Mouse (Mus musculus): ENCODE measurements around the gene Engase. TPM values are rescaled to one million over a fixed set of nuclear protein-coding genes. Genes with fewer than 3 reads are reported as not detected.

The Engase gene
- polyA plus RNA-seq, 1 experiment: 5.1 TPM

DNA sequence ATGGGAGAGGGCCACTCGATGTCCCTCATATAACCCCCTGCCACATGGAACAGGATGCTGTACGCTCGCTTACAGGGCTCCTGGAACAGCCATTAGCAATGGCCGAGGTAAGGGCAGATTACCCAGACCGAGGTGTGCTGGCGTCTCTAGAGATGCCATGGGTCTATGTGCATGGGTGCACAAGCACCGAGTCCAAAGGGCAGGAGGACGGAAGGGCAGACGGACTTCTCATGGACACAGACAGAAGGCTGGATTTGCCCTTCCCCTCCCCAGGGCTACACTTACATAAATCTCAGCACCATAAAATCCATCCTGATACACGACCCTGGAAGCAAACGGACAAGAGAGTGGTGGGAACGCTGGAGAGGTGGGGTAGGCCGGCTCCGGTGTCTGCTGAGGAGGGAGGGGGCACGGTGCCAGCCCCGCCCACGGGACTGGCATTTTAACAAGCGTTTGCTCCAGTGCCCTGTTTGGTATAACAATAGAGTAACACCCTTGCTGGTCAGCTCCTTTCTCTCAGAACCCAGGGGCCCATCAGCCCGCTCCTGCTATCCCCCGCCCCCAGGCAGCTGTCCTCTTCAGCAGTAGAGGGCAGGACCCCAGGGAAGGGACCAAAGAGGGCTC, 19.5 kb downstream of the Engase start:
- Histone ChIP-seq H3K4me2 (ENCODE audit: low read depth) (no peak overlapping the region), H3K79me2 (ENCODE audit: control insufficient read depth, insufficient read depth) (no peaks in the 10 kb centered on the region), H3K36me3 (ENCODE audit: control insufficient read depth, insufficient read depth) (no peaks in the 10 kb centered on the region), H3K27me3 (ENCODE audit: control insufficient read depth, insufficient read depth, insufficient read length) (peaks cover 93% of the 10 kb centered on the region), H3ac (ENCODE audit: control insufficient read depth, insufficient read length) (no peak overlapping the region), H3K4me3 (no peak overlapping the region)
- no peak for TF ChIP-seq TCF12 (IDR thresholded peaks at IDR 0.05; ENCODE audit: insufficient read depth, poor library complexity, severe bottlenecking)
- TF ChIP-seq CEBPB (IDR thresholded peaks at IDR 0.05; ENCODE audit: insufficient read depth, poor library complexity, severe bottlenecking): no peak
- TF ChIP-seq REST (IDR thresholded peaks at IDR 0.05; ENCODE audit: insufficient read depth, insufficient read length): no peak
- TF ChIP-seq USF1 (IDR thresholded peaks at IDR 0.05; ENCODE audit: low read depth): no peak
- no peak for TF ChIP-seq SRF (IDR thresholded peaks at IDR 0.05; ENCODE audit: control insufficient read depth, insufficient read length, low read depth)
- TF ChIP-seq POLR2A (IDR thresholded peaks at IDR 0.05; ENCODE audit: insufficient read length, low read depth): no peak
- no peak for TF ChIP-seq MYOG (IDR thresholded peaks at IDR 0.05; ENCODE audit: control insufficient read depth in 1 of 3, insufficient read depth in 1 of 3, insufficient read length in 2 of 3, low read depth in 2 of 3)
- TF ChIP-seq POLR2AphosphoS2 (IDR thresholded peaks at IDR 0.05; ENCODE audit: insufficient read length, low read depth): no peak
- TF ChIP-seq MYOD1 (IDR thresholded peaks at IDR 0.05; ENCODE audit: control insufficient read depth in 1 of 3, insufficient read length in 2 of 3, low read depth in 2 of 3): no peak
- TF ChIP-seq E2F4 (IDR thresholded peaks at IDR 0.05; ENCODE audit: insufficient read depth): no peak
- TF ChIP-seq TCF3 (IDR thresholded peaks at IDR 0.05; ENCODE audit: insufficient read length, low read depth): no peak
- no peak for TF ChIP-seq MAX (IDR thresholded peaks at IDR 0.05; ENCODE audit: low read depth)

DNA sequence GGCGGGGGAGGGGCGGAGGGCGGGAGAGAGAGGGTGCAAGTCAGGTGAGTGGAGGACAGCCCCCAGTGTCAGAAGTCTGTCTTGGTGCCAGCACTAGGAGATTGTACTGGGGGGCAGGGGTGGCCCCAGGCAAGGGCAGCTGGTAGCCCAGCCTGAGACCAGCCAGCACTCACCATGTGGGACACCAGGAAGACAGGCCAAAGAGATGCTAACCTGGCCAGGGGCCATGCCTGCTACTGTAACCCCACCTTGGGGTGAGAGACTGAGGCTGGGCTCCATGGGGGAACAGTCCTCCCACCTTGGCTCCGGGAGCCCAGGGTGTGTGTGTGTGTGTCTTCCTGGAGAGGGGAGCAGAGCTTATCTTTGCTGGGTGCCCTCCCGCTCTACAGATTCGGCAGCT, 26.4 kb downstream of the Engase start:
- no peaks in the 10 kb centered on the region for H3K79me2 ChIP-seq (ENCODE audit: control insufficient read depth, insufficient read depth)
- no peak overlapping the region for H3ac ChIP-seq (ENCODE audit: control insufficient read depth, insufficient read length)
- H3K4me3 ChIP-seq: no peak overlapping the region
- TF ChIP-seq E2F4 (IDR thresholded peaks at IDR 0.05; ENCODE audit: insufficient read depth) (no peak), CEBPB (IDR thresholded peaks at IDR 0.05; ENCODE audit: insufficient read depth, poor library complexity, severe bottlenecking) (no peak), POLR2AphosphoS2 (IDR thresholded peaks at IDR 0.05; ENCODE audit: insufficient read length, low read depth) (no peak), POLR2A (IDR thresholded peaks at IDR 0.05; ENCODE audit: insufficient read length, low read depth) (no peak), MAX (IDR thresholded peaks at IDR 0.05; ENCODE audit: low read depth) (no peak), TCF12 (IDR thresholded peaks at IDR 0.05; ENCODE audit: insufficient read depth, poor library complexity, severe bottlenecking) (no peak), TCF3 (IDR thresholded peaks at IDR 0.05; ENCODE audit: insufficient read length, low read depth) (no peak), REST (IDR thresholded peaks at IDR 0.05; ENCODE audit: insufficient read depth, insufficient read length) (no peak), MYOD1 (IDR thresholded peaks at IDR 0.05; ENCODE audit: control insufficient read depth in 1 of 3, insufficient read length in 2 of 3, low read depth in 2 of 3) (no peak), USF1 (IDR thresholded peaks at IDR 0.05; ENCODE audit: low read depth) (no peak), SRF (IDR thresholded peaks at IDR 0.05; ENCODE audit: control insufficient read depth, insufficient read length, low read depth) (no peak), MYOG (IDR thresholded peaks at IDR 0.05; ENCODE audit: control insufficient read depth in 1 of 3, insufficient read depth in 1 of 3, insufficient read length in 2 of 3, low read depth in 2 of 3) (no peak)
- peaks cover 90% of the 10 kb centered on the region for H3K27me3 ChIP-seq (ENCODE audit: control insufficient read depth, insufficient read depth, insufficient read length)
- H3K4me2 ChIP-seq (ENCODE audit: low read depth): no peak overlapping the region
- no peaks in the 10 kb centered on the region for H3K36me3 ChIP-seq (ENCODE audit: control insufficient read depth, insufficient read depth)

DNA sequence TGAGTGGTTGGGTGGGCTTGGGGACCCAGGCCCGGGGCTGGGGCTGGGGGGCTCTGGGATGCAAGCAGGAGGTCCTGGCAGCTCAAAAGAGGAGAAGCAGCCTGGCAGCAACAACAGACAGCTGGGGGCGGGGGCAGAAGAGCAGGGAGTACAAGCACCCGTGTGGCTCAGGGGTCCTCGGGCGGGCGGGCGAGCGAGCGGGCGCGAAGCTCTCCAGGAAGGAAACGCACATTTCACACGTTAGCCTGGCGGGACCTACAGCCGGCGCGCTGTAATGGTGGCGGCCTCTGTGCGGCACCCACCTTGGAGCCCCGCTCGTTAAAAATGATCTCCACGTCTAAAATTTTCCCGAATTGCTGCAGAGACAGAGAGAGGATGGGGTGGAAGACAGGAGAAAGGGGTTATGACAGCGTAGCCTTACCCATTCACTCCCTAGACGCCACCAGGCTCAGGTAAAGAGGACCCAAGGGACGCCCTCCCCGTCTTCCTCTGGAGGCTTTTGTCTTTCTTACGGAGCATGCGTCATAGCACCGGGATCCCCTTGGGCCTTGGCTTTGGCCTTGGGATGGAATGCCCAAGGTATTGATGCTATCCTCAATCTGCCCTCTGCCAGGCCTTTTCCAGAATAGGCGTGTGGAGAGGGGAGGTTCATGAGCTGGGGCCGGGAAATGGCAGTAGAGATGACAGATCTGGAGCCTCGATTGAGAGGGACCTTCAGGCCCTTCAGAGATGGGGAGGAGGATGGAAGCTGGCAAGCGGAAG, 27.0 kb downstream of the Engase start:
- Histone ChIP-seq H3K4me2 (ENCODE audit: low read depth) (no peak overlapping the region), H3K79me2 (ENCODE audit: control insufficient read depth, insufficient read depth) (no peaks in the 10 kb centered on the region), H3ac (ENCODE audit: control insufficient read depth, insufficient read length) (no peak overlapping the region), H3K36me3 (ENCODE audit: control insufficient read depth, insufficient read depth) (no peaks in the 10 kb centered on the region), H3K27me3 (ENCODE audit: control insufficient read depth, insufficient read depth, insufficient read length) (peaks cover 84% of the 10 kb centered on the region), H3K4me3 (no peak overlapping the region)
- no peak for TF ChIP-seq MYOD1 (IDR thresholded peaks at IDR 0.05; ENCODE audit: control insufficient read depth in 1 of 3, insufficient read length in 2 of 3, low read depth in 2 of 3)
- no peak for TF ChIP-seq REST (IDR thresholded peaks at IDR 0.05; ENCODE audit: insufficient read depth, insufficient read length)
- TF ChIP-seq POLR2A (IDR thresholded peaks at IDR 0.05; ENCODE audit: insufficient read length, low read depth): no peak
- no peak for TF ChIP-seq TCF3 (IDR thresholded peaks at IDR 0.05; ENCODE audit: insufficient read length, low read depth)
- TF ChIP-seq SRF (IDR thresholded peaks at IDR 0.05; ENCODE audit: control insufficient read depth, insufficient read length, low read depth): no peak
- no peak for TF ChIP-seq POLR2AphosphoS2 (IDR thresholded peaks at IDR 0.05; ENCODE audit: insufficient read length, low read depth)
- TF ChIP-seq E2F4 (IDR thresholded peaks at IDR 0.05; ENCODE audit: insufficient read depth): no peak
- no peak for TF ChIP-seq CEBPB (IDR thresholded peaks at IDR 0.05; ENCODE audit: insufficient read depth, poor library complexity, severe bottlenecking)
- no peak for TF ChIP-seq MAX (IDR thresholded peaks at IDR 0.05; ENCODE audit: low read depth)

DNA sequence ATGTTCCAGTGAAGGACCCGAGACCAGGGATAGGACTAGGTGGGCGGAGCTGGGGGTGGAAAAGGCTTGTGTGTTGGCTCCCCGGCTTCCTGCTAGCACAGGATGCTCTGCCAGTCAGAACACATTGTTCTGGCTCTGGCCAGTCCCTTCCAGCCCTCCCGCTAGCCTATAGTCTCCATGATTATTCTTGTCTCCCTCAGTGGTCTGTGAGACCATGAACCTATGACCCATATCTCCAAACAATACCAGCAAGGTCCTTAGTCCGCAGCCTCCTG, 27.5 kb downstream of the Engase start:
- H3K4me2 ChIP-seq (ENCODE audit: low read depth): no peak overlapping the region
- TF ChIP-seq REST (IDR thresholded peaks at IDR 0.05; ENCODE audit: insufficient read depth, insufficient read length) (no peak), POLR2A (IDR thresholded peaks at IDR 0.05; ENCODE audit: insufficient read length, low read depth) (no peak), POLR2AphosphoS2 (IDR thresholded peaks at IDR 0.05; ENCODE audit: insufficient read length, low read depth) (no peak), SRF (IDR thresholded peaks at IDR 0.05; ENCODE audit: control insufficient read depth, insufficient read length, low read depth) (no peak), USF1 (IDR thresholded peaks at IDR 0.05; ENCODE audit: low read depth) (no peak), MAX (IDR thresholded peaks at IDR 0.05; ENCODE audit: low read depth) (no peak), MYOG (IDR thresholded peaks at IDR 0.05; ENCODE audit: control insufficient read depth in 1 of 3, insufficient read depth in 1 of 3, insufficient read length in 2 of 3, low read depth in 2 of 3) (no peak), TCF12 (IDR thresholded peaks at IDR 0.05; ENCODE audit: insufficient read depth, poor library complexity, severe bottlenecking) (no peak), E2F4 (IDR thresholded peaks at IDR 0.05; ENCODE audit: insufficient read depth) (no peak), CEBPB (IDR thresholded peaks at IDR 0.05; ENCODE audit: insufficient read depth, poor library complexity, severe bottlenecking) (no peak), MYOD1 (IDR thresholded peaks at IDR 0.05; ENCODE audit: control insufficient read depth in 1 of 3, insufficient read length in 2 of 3, low read depth in 2 of 3) (no peak), TCF3 (IDR thresholded peaks at IDR 0.05; ENCODE audit: insufficient read length, low read depth) (no peak)
- peaks cover 79% of the 10 kb centered on the region for H3K27me3 ChIP-seq (ENCODE audit: control insufficient read depth, insufficient read depth, insufficient read length)
- H3K36me3 ChIP-seq (ENCODE audit: control insufficient read depth, insufficient read depth): no peaks in the 10 kb centered on the region
- H3K4me3 ChIP-seq: no peak overlapping the region
- no peak overlapping the region for H3ac ChIP-seq (ENCODE audit: control insufficient read depth, insufficient read length)
- no peaks in the 10 kb centered on the region for H3K79me2 ChIP-seq (ENCODE audit: control insufficient read depth, insufficient read depth)

All from myocyte (in vitro differentiated cells).